Mouse (Mus musculus): ENCODE results near the gene Psmd12.
"Not testable (repeated sequence)": the region's sequence is repeated elsewhere in the genome, so short reads cannot be mapped to it uniquely, and the experiment has no call there.

Psmd12 gene

GRCm38 (mm10) chr11:107511954-107512353, 32.7 kb downstream of the Psmd12 start:
- DNase-seq (ENCODE audit: low read depth, low spot score): peak; percentile 84
- not testable (repeated sequence) for H3K36me3 ChIP-seq (ENCODE audit: control insufficient read depth, insufficient read depth, low read length, poor library complexity, severe bottlenecking); H3K27me3 ChIP-seq (ENCODE audit: control insufficient read depth, insufficient read depth, low read length, poor library complexity, severe bottlenecking)

GRCm38 (mm10) chr11:107513047-107513446, 33.8 kb downstream of the Psmd12 start:
- DNase-seq (ENCODE audit: low read depth, low spot score): no peak
- no peaks in the 10 kb centered on the region for H3K36me3 ChIP-seq (ENCODE audit: control insufficient read depth, insufficient read depth, low read length, poor library complexity, severe bottlenecking)
- H3K27me3 ChIP-seq (ENCODE audit: control insufficient read depth, insufficient read depth, low read length, poor library complexity, severe bottlenecking): no peaks in the 10 kb centered on the region

DNA sequence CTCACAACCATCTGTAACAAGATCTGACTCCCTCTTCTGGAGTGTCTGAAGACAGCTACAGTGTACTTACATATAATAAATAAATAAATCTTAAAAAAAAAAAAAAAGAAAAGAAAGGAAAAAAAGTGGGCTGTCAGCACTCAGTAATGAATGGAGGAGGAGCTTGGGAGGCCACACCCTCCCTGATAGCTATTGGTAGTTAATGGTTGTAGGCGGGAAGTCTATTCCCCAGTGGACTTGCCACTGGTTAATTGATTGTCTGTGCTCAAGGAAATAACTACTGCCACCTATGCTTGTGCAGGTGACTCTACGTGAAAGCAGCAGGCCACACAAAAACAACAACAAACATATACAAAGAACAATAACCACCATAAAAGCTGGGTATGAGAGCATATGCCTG, 37.1 kb downstream of the Psmd12 start:
- no peak for DNase-seq (ENCODE audit: low read depth, low spot score)
- Histone ChIP-seq H3K36me3 (ENCODE audit: control insufficient read depth, insufficient read depth, low read length, poor library complexity, severe bottlenecking) (no peaks in the 10 kb centered on the region), H3K27me3 (ENCODE audit: control insufficient read depth, insufficient read depth, low read length, poor library complexity, severe bottlenecking) (no peaks in the 10 kb centered on the region)

GRCm38 (mm10) chr11:107518645-107519429, 39.6 kb downstream of the Psmd12 start:
- Histone ChIP-seq H3K27me3 (ENCODE audit: control insufficient read depth, insufficient read depth, low read length, poor library complexity, severe bottlenecking) (no peaks in the 10 kb centered on the region), H3K36me3 (ENCODE audit: control insufficient read depth, insufficient read depth, low read length, poor library complexity, severe bottlenecking) (no peaks in the 10 kb centered on the region)
- DNase-seq (ENCODE audit: low read depth, low spot score): no peak

- no peaks in the 10 kb centered on the region for H3K36me3 ChIP-seq (ENCODE audit: control insufficient read depth, insufficient read depth, low read length, poor library complexity, severe bottlenecking)
- H3K27me3 ChIP-seq (ENCODE audit: control insufficient read depth, insufficient read depth, low read length, poor library complexity, severe bottlenecking): no peaks in the 10 kb centered on the region
- DNase-seq (ENCODE audit: low read depth, low spot score): no peak
Measured at GRCm38 (mm10) chr11:107521153-107521552, 41.9 kb downstream of the Psmd12 start.

GRCm38 (mm10) chr11:107524966-107525365, 45.7 kb downstream of the Psmd12 start:
- H3K36me3 ChIP-seq (ENCODE audit: control insufficient read depth, insufficient read depth, low read length, poor library complexity, severe bottlenecking): no peaks in the 10 kb centered on the region
- no peak for DNase-seq (ENCODE audit: low read depth, low spot score)
- H3K27me3 ChIP-seq (ENCODE audit: control insufficient read depth, insufficient read depth, low read length, poor library complexity, severe bottlenecking): no peaks in the 10 kb centered on the region

- DNase-seq (ENCODE audit: low read depth, low spot score): no peak
- Histone ChIP-seq H3K36me3 (ENCODE audit: control insufficient read depth, insufficient read depth, low read length, poor library complexity, severe bottlenecking) (no peaks in the 10 kb centered on the region), H3K27me3 (ENCODE audit: control insufficient read depth, insufficient read depth, low read length, poor library complexity, severe bottlenecking) (no peaks in the 10 kb centered on the region)
Measured at GRCm38 (mm10) chr11:107527632-107528031, 48.3 kb downstream of the Psmd12 start.

DNA sequence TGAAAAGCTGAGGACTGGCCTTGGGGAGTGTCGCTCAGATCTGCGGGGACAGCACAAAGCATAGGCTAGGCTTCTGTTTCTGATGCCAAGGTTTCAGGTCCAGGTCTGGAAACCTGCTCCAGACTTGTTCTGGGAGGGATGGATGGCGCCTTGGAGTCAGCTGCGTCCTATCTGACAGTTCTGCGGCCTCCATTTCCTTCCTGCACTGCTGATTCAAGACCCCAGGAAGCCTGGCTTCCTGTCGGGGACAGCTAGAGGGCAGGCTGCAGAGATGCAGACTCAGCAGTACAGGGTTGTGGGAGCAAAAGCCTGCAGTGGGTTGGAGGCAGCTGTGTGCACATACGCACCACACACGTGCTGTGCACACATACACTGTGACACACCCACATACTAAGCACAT, 50.0 kb downstream of the Psmd12 start:
- Histone ChIP-seq H3K27me3 (ENCODE audit: control insufficient read depth, insufficient read depth, low read length, poor library complexity, severe bottlenecking) (no peaks in the 10 kb centered on the region), H3K36me3 (ENCODE audit: control insufficient read depth, insufficient read depth, low read length, poor library complexity, severe bottlenecking) (no peaks in the 10 kb centered on the region)
- no peak for DNase-seq (ENCODE audit: low read depth, low spot score)

- H3K36me3 ChIP-seq (ENCODE audit: control insufficient read depth, insufficient read depth, low read length, poor library complexity, severe bottlenecking): no peaks in the 10 kb centered on the region
- no peaks in the 10 kb centered on the region for H3K27me3 ChIP-seq (ENCODE audit: control insufficient read depth, insufficient read depth, low read length, poor library complexity, severe bottlenecking)
- no peak for DNase-seq (ENCODE audit: low read depth, low spot score)
Measured at GRCm38 (mm10) chr11:107531445-107531844, 52.2 kb downstream of the Psmd12 start.

- DNase-seq (ENCODE audit: low read depth, low spot score): no peak
- Histone ChIP-seq H3K27me3 (ENCODE audit: control insufficient read depth, insufficient read depth, low read length, poor library complexity, severe bottlenecking) (no peaks in the 10 kb centered on the region), H3K36me3 (ENCODE audit: control insufficient read depth, insufficient read depth, low read length, poor library complexity, severe bottlenecking) (no peaks in the 10 kb centered on the region)
Measured at GRCm38 (mm10) chr11:107532271-107532670, 53.0 kb downstream of the Psmd12 start.

GRCm38 (mm10) chr11:107538994-107539393, 59.7 kb downstream of the Psmd12 start:
- no peaks in the 10 kb centered on the region for H3K36me3 ChIP-seq (ENCODE audit: control insufficient read depth, insufficient read depth, low read length, poor library complexity, severe bottlenecking)
- H3K27me3 ChIP-seq (ENCODE audit: control insufficient read depth, insufficient read depth, low read length, poor library complexity, severe bottlenecking): no peaks in the 10 kb centered on the region
- DNase-seq (ENCODE audit: low read depth, low spot score): no peak

- Histone ChIP-seq H3K36me3 (ENCODE audit: control insufficient read depth, insufficient read depth, low read length, poor library complexity, severe bottlenecking) (no peaks in the 10 kb centered on the region), H3K27me3 (ENCODE audit: control insufficient read depth, insufficient read depth, low read length, poor library complexity, severe bottlenecking) (no peaks in the 10 kb centered on the region)
- no peak for DNase-seq (ENCODE audit: low read depth, low spot score)
Measured at GRCm38 (mm10) chr11:107540339-107540738, 61.1 kb downstream of the Psmd12 start.

DNA sequence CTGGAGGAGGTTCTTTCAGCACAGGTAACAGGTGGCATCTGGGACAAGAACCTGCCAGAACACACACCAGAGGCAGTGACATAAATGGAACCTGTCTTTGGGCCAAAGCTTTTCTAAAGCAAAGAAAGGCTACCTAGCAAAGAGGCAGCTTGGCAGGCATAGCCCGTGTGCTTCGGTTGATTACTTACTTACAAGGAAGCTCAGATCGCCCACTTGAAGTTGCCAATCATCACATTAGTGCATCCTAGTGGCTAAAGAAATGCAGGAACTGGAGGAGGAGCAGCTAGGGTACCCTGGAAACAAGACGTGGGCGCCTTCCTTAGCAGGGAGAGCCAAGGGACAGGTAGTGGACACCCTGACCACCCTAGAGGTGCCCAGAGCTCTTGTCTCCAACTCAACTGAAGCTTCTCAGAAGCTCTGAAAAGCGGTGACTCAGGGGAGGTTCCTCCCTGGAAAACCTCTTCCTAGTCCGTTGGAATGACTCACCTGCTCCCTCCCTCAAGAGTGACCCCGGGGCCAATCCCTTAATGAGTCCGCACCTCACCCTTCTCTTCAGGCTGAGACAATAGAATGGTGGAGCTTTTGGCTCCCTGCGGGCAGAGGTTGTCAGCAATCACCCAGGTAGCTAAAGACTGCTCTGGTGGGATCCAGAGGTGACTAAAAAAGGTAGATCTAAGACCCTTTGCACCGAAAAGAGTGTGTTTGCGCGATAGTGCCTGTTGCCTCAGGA, 66.6 kb downstream of the Psmd12 start:
- H3K36me3 ChIP-seq (ENCODE audit: control insufficient read depth, insufficient read depth, low read length, poor library complexity, severe bottlenecking): no peaks in the 10 kb centered on the region
- DNase-seq (ENCODE audit: low read depth, low spot score): no peak
- no peaks in the 10 kb centered on the region for H3K27me3 ChIP-seq (ENCODE audit: control insufficient read depth, insufficient read depth, low read length, poor library complexity, severe bottlenecking)

GRCm38 (mm10) chr11:107546667-107547301, 67.5 kb downstream of the Psmd12 start:
- no peaks in the 10 kb centered on the region; the same call in 1 of the 2 replicates for H3K36me3 ChIP-seq (ENCODE audit: control insufficient read depth, insufficient read depth, low read length, poor library complexity, severe bottlenecking)
- H3K27me3 ChIP-seq (ENCODE audit: control insufficient read depth, insufficient read depth, low read length, poor library complexity, severe bottlenecking): no peaks in the 10 kb centered on the region
- peak; percentile 32 for DNase-seq (ENCODE audit: low read depth, low spot score)
